Mouse (Mus musculus) neural tube, embryonic 11.5 days (tissue): ENCODE results near the gene Sipa1l3. TPM values are rescaled to one million over a fixed set of nuclear protein-coding genes. Genes with fewer than 3 reads are reported as not detected.

ENCODE experiments used
- ATAC-seq: fragments of 200-750 bp; cut with Nextera tagmentation; 2 replicates; pipeline ENCODE4 v1.8.0; 2017; ENCODE audit warnings: moderate number of reproducible peaks, mild to moderate bottlenecking, moderate TSS enrichment, moderate library complexity; ENCODE audit not compliant: insufficient read depth, low FRiP score, low TSS enrichment
- DNase-seq: peaks from one replicate; pipeline ENCODE4 v3.0.0-alpha.2; 2015; ENCODE audit warnings: low spot score
- H3K27ac ChIP-seq: fragments of 300-500 bp; sonication (generic); 2 replicates; pipeline ENCODE4 v1.5.1; 2014; ENCODE audit warnings: low read depth, mild to moderate bottlenecking, low read length
- H3K27me3 ChIP-seq: fragments of 300-500 bp; sonication (generic); 2 replicates; pipeline ENCODE4 v1.6.1; 2014; ENCODE audit warnings: mild to moderate bottlenecking, low read length, mixed read lengths; ENCODE audit not compliant: control insufficient read depth, insufficient read depth
- H3K36me3 ChIP-seq: fragments of 300-500 bp; sonication (generic); 2 replicates; pipeline ENCODE4 v1.6.1; 2014; ENCODE audit warnings: mild to moderate bottlenecking, low read length, moderate library complexity, mixed read lengths; ENCODE audit not compliant: control insufficient read depth, insufficient read depth
- H3K4me1 ChIP-seq: fragments of 300-500 bp; sonication (generic); 2 replicates; pipeline ENCODE4 v1.6.1; 2014; ENCODE audit warnings: low read length, mixed read lengths; ENCODE audit not compliant: control insufficient read depth, insufficient read depth
- H3K4me2 ChIP-seq: fragments of 300-500 bp; sonication (generic); 2 replicates; pipeline ENCODE4 v1.6.1; 2014; ENCODE audit warnings: low read depth, mild to moderate bottlenecking, moderate library complexity
- H3K4me3 ChIP-seq: fragments of 300-500 bp; sonication (generic); 2 replicates; pipeline ENCODE4 v1.5.1; 2014; ENCODE audit warnings: low read depth, low read length
- H3K9ac ChIP-seq: fragments of 300-500 bp; sonication (generic); 2 replicates; pipeline ENCODE4 v1.6.1; 2014; ENCODE audit warnings: mild to moderate bottlenecking, low read length
- H3K9me3 ChIP-seq: fragments of 300-500 bp; sonication (generic); 2 replicates; pipeline ENCODE4 v1.6.1; 2016; ENCODE audit warnings: low read length; ENCODE audit not compliant: control insufficient read depth
- WGBS: fragments of 180-500 bp; shearing (Covaris S2); extraction: QIAGEN DNeasy Blood & Tissue Kit; methylation state at CpG from one replicate; pipeline ENCODE4 v1.1.7; 2014; 5-methylcytosine and 5-hydroxymethylcytosine counted together
- polyA plus RNA-seq: library from polyadenylated mRNA; unstranded; fragments of >200 nt; fragmentation: Nextera tagmentation; extraction: Ambion mirVana; gene quantifications from 2 replicates; pipeline ENCODE4 v1.2.1, GENCODE M21; 2014

Gene Sipa1l3
- polyA plus RNA-seq, 1 experiment from 2014 or later = 11.9 TPM

GRCm38 (mm10) chr7:29452381-29452780 lies 66.1 kb downstream of the Sipa1l3 start:
- 84% methylated on average over 6 of the region's 6 CpGs for WGBS

DNA sequence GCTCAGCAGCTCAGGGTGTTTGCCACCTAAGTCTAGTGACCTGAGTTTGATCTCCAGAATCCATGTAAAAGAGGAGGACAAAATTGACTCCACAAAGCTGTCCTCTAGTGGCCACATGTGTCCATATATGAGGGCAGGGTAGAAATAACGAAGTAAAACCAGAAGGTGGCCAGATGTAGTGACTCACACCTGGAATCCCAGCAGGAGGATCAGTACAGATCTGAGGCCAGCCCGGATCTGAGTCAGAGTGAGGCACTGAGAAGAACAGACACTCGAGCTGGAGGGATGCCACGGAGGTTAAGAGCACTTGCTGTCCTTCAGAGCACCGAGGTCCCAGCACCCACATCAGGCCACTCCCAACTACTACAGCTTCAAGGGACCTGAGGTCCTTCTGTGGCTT lies 68.3 kb downstream of the Sipa1l3 start:
- H3K4me3 ChIP-seq = no peak overlapping the region
- no peaks in the 10 kb centered on the region for H3K27me3 ChIP-seq
- H3K27ac ChIP-seq = no peak overlapping the region
- WGBS = 70% methylated on average over 5 of the region's 5 CpGs
- H3K9ac ChIP-seq = no peak overlapping the region
- H3K4me2 ChIP-seq = no peak overlapping the region
- no peaks in the 10 kb centered on the region for H3K9me3 ChIP-seq
- DNase-seq = no peak
- ATAC-seq = no peak
- peaks cover 21% of the 10 kb centered on the region for H3K4me1 ChIP-seq
- no peaks in the 10 kb centered on the region for H3K36me3 ChIP-seq

More at GRCm38 (mm10) chr7:29452381-29452780, 66.1 kb downstream of the Sipa1l3 start:
- Histone ChIP-seq H3K27ac (no peak overlapping the region), H3K9me3 (no peaks in the 10 kb centered on the region), H3K9ac (no peak overlapping the region), H3K4me3 (no peak overlapping the region), H3K4me2 (no peak overlapping the region), H3K27me3 (no peaks in the 10 kb centered on the region), H3K4me1 (peaks cover 21% of the 10 kb centered on the region), H3K36me3 (no peaks in the 10 kb centered on the region)
- ATAC-seq = no peak
- DNase-seq = no peak

DNA sequence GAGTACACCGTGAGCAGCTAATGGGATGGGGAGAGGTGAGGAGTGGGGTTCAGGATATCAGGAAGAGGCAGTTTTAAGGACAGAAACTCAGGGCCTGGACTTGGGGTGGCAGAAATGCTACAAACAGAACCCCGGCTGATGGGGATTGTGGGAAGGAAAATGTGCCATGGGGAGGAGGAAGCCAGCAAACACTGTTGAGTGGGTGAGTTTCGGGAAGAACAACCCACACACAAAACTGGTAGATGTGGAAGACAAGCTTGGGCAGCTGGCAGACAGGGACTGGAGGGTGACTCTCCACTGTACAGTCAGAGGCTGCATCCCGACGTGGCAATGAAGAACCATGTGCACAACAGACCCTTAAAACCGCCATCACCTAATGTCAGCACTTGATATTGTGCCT lies 69.6 kb downstream of the Sipa1l3 start:
- no peak overlapping the region for H3K27ac ChIP-seq
- ATAC-seq (no peak), DNase-seq (no peak)
- H3K36me3 ChIP-seq = no peaks in the 10 kb centered on the region
- H3K9me3 ChIP-seq = no peaks in the 10 kb centered on the region
- H3K4me3 ChIP-seq = no peak overlapping the region
- H3K4me2 ChIP-seq = no peak overlapping the region
- no peaks in the 10 kb centered on the region for H3K27me3 ChIP-seq
- peaks cover 20% of the 10 kb centered on the region for H3K4me1 ChIP-seq
- H3K9ac ChIP-seq = no peak overlapping the region
- 96% methylated on average over 6 of the region's 6 CpGs for WGBS

- DNase-seq = no peak
- peaks cover 7% of the 10 kb centered on the region for H3K4me1 ChIP-seq
- H3K4me3 ChIP-seq = no peak overlapping the region
- H3K27ac ChIP-seq = no peak overlapping the region
- H3K36me3 ChIP-seq = no peaks in the 10 kb centered on the region
- no peaks in the 10 kb centered on the region for H3K9me3 ChIP-seq
- no peaks in the 10 kb centered on the region for H3K27me3 ChIP-seq
- WGBS = 89% methylated on average over 11 of the region's 11 CpGs
- no peak for ATAC-seq
- H3K9ac ChIP-seq = no peak overlapping the region
- H3K4me2 ChIP-seq = no peak overlapping the region
These were observed 71.2 kb downstream of the Sipa1l3 start for GRCm38 (mm10) chr7:29447147-29447829.

DNA sequence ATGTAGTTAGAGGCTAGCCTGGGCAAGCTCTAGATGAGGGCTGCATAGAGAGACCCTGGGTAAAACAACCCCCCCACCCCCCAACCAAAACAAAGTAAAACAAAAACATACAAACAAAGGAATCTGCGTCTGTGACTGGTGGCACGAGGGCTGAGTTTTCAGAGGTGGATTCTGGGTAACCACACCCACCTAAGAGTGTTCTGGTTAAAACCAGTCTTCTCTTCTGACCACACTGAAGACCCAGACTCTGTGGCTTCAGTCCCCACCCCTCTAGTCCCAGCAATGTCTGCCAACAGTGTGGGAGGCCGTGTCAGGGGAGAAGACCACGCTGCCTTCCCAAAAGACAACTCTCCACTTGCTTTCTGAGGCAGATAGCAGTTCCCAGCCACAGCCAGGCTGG lies 72.3 kb downstream of the Sipa1l3 start:
- no peaks in the 10 kb centered on the region for H3K9me3 ChIP-seq
- H3K9ac ChIP-seq = no peak overlapping the region
- 92% methylated on average over 4 of the region's 4 CpGs for WGBS
- ATAC-seq = no peak
- no peaks in the 10 kb centered on the region; the same call in 1 of the 2 replicates for H3K4me1 ChIP-seq
- no peaks in the 10 kb centered on the region for H3K27me3 ChIP-seq
- no peak overlapping the region for H3K27ac ChIP-seq
- no peak for DNase-seq
- no peaks in the 10 kb centered on the region for H3K36me3 ChIP-seq
- H3K4me3 ChIP-seq = no peak overlapping the region
- no peak overlapping the region for H3K4me2 ChIP-seq

DNA sequence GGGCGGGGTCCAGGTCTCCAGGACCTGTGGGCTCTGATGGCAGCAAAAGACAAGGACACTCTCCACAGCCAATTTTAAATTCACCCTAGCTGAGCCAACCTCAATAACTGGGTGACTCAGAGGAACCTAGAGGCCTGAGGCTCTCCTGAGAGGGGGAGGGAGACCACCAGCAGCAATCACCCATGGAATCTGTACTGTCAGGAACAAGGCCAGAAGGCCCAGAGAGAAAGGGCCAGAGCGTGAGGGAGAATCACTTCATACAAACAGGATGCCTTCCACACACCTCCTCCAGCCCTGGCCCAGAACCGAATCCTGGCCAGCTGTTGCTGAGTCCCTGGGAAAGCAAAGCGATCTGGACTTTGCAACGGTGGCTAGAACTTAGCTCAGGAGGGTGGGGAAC lies 73.9 kb downstream of the Sipa1l3 start:
- Histone ChIP-seq H3K9me3 (no peaks in the 10 kb centered on the region), H3K27me3 (no peaks in the 10 kb centered on the region), H3K4me2 (no peak overlapping the region), H3K36me3 (no peaks in the 10 kb centered on the region), H3K4me1 (no peaks in the 10 kb centered on the region; the same call in 1 of the 2 replicates), H3K27ac (no peak overlapping the region), H3K9ac (no peak overlapping the region), H3K4me3 (no peak overlapping the region)
- 79% methylated on average over 5 of the region's 5 CpGs for WGBS
- DNase-seq = no peak
- no peak for ATAC-seq

DNA sequence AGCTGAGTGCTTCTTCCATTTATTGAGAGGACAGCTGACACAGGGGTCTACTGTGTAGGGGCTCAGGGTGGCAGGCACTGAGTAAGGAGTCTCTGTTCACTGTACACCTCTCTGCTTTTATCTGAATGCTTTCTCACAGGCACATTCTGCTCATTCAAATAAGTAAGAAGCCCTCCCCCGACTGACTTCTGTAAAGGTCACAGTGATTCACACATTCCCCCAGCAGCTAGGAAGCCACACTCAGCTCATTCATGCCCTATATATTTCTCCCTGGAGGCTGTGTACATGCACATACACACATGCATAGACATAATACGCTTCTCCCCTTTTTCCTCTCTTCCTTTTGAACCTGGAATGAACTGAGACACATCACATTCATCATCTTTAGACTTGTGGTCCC lies 74.4 kb downstream of the Sipa1l3 start:
- 55% methylated on average over 2 of the region's 2 CpGs for WGBS
- no peak for ATAC-seq
- no peaks in the 10 kb centered on the region; the same call in 1 of the 2 replicates for H3K4me1 ChIP-seq

DNA sequence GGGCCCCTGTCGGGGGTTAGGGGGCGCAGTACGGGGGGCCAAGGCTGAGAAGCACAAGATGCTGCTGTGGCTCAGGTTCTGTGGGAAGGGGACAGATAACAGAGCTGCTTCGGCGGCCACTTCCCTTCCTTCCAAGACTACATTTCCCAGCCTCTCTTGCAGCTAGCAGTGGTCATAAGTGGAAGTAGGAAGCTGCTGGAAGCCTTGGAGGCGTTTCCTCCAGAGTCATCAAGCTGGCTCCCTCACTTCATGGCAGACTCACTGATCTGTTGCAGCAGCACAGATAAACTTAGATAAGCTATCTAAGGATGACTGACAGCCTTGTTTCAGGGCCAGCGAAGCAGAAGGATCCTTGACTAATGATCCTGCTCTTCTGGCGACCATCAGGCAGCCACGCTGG lies 76.6 kb downstream of the Sipa1l3 start:
- ATAC-seq = no peak
- Histone ChIP-seq H3K4me1 (no peaks in the 10 kb centered on the region; the same call in 1 of the 2 replicates), H3K27ac (no peak overlapping the region), H3K9ac (no peak overlapping the region), H3K4me3 (no peak overlapping the region), H3K9me3 (no peaks in the 10 kb centered on the region), H3K36me3 (no peaks in the 10 kb centered on the region), H3K27me3 (no peaks in the 10 kb centered on the region), H3K4me2 (no peak overlapping the region)
- DNase-seq = no peak
- WGBS = 79% methylated on average over 9 of the region's 9 CpGs

More for the DNA sequence above, 74.4 kb downstream of the Sipa1l3 start:
- H3K4me2 ChIP-seq = no peak overlapping the region
- no peaks in the 10 kb centered on the region for H3K36me3 ChIP-seq
- H3K4me3 ChIP-seq = no peak overlapping the region
- H3K9ac ChIP-seq = no peak overlapping the region
- H3K9me3 ChIP-seq = no peaks in the 10 kb centered on the region
- no peak for DNase-seq
- no peak overlapping the region for H3K27ac ChIP-seq
- H3K27me3 ChIP-seq = no peaks in the 10 kb centered on the region

DNA sequence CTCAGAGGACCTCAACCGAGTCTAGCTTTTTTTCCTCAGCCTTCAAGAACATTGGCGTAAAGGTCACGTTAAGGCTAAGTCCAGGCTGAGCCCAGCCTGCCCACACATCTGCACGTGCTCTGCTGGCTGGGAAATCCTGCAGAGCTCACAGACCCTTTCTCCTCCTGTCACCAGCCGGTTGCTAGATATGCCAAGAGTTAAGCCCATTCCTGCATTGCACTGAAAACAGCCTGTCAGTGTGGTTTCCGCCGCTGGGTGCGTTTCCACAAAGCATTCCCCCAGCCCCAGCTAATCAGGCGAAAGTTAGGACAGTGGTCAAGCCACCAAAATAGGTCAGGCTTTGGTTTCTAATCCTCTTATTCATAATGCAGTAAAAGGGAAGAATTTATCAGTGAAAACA lies 77.3 kb downstream of the Sipa1l3 start:
- H3K27me3 ChIP-seq = no peaks in the 10 kb centered on the region
- no peaks in the 10 kb centered on the region for H3K9me3 ChIP-seq
- no peaks in the 10 kb centered on the region for H3K36me3 ChIP-seq
- H3K4me3 ChIP-seq = no peak overlapping the region
- ATAC-seq (no peak), DNase-seq (no peak)
- H3K27ac ChIP-seq = no peak overlapping the region
- H3K9ac ChIP-seq = no peak overlapping the region
- no peak overlapping the region for H3K4me2 ChIP-seq
- H3K4me1 ChIP-seq = no peaks in the 10 kb centered on the region; the same call in 1 of the 2 replicates
- 67% methylated on average over 9 of the region's 9 CpGs for WGBS
